Mouse (Mus musculus) small intestine, adult 2 months (tissue): ENCODE measurements around the gene Vmn2r32. TPM values are rescaled to one million over a fixed set of nuclear protein-coding genes. Genes with fewer than 3 reads are reported as not detected.
"Not testable (repeated sequence)": the region's sequence is repeated elsewhere in the genome, so short reads cannot be mapped to it uniquely, and the experiment has no call there.

Source experiments
- H3K27ac ChIP-seq: fragments of 200-500 bp; 2 replicates; pipeline ENCODE4 v1.5.1; 2012; ENCODE audit warnings: low read depth, low read length, control low read depth, inconsistent platforms; ENCODE audit not compliant: insufficient read depth
- H3K27me3 ChIP-seq: fragments of 200-500 bp; 2 replicates; pipeline ENCODE4 v1.6.1; 2012; ENCODE audit warnings: mild to moderate bottlenecking, moderate library complexity, low read length, inconsistent platforms; ENCODE audit not compliant: control insufficient read depth, insufficient read depth
- H3K36me3 ChIP-seq: fragments of 200-500 bp; 2 replicates; pipeline ENCODE4 v1.6.1; 2012; ENCODE audit warnings: mild to moderate bottlenecking, low read length, control low read depth, inconsistent platforms; ENCODE audit not compliant: control insufficient read depth, insufficient read depth
- H3K4me1 ChIP-seq: fragments of 200-500 bp; 2 replicates; pipeline ENCODE4 v1.6.1; 2012; ENCODE audit warnings: low read length, inconsistent platforms, mixed read lengths; ENCODE audit not compliant: control insufficient read depth, insufficient read depth, insufficient read length
- H3K4me3 ChIP-seq: fragments of 200-500 bp; 2 replicates; pipeline ENCODE4 v1.5.1; 2012; ENCODE audit warnings: low read depth, mild to moderate bottlenecking, control low read depth, inconsistent platforms, low read length, moderate library complexity
- WGBS: fragments of 180-500 bp; shearing (Covaris S2); methylation state at CpG from one replicate; pipeline ENCODE4 v1.1.7; 2018; 5-methylcytosine and 5-hydroxymethylcytosine counted together
- polyA plus RNA-seq: library from polyadenylated mRNA; depleted of rRNA; stranded (reverse); fragments of >200 nt; gene quantifications from 2 replicates; pipeline ENCODE4 v1.2.3, GENCODE M21; 2012; rRNA removed

Vmn2r32 gene
- polyA plus RNA-seq: not detected in 2 replicates

- H3K4me1 ChIP-seq, H3K36me3 ChIP-seq, H3K27ac ChIP-seq, H3K4me3 ChIP-seq, H3K27me3 ChIP-seq: not testable (repeated sequence)
- WGBS: 38% methylated on average over 1 of the region's 2 CpGs
These were observed at the start of gene Vmn2r32 for GRCm38 (mm10) chr7:7479918-7480317. Gene Vmn2r32, minus strand, starts transcription at chr7:7480018.

Other genes starting within 250 kb of the Vmn2r32 start
- not detected in 2 replicates for gene Vmn2r29, start 232.7 kb downstream of the Vmn2r32 start, polyA plus RNA-seq
- 0.23 TPM in 1 of 2 replicates, not detected in the other for gene Gm45844, start 201.7 kb downstream of the Vmn2r32 start, polyA plus RNA-seq
- gene Clcn4, start 179.2 kb downstream of the Vmn2r32 start, polyA plus RNA-seq: 9.5 and 14.6 TPM in 2 replicates
- not detected in 2 replicates for gene Vmn2r30, start 142.4 kb downstream of the Vmn2r32 start, polyA plus RNA-seq
- not detected in 2 replicates for gene Gm45783, start 105.4 kb downstream of the Vmn2r32 start, polyA plus RNA-seq
- gene Vmn2r31, start 80.3 kb downstream of the Vmn2r32 start, polyA plus RNA-seq: not detected in 2 replicates
- gene Vmn2r33, start 86.8 kb upstream of the Vmn2r32 start, polyA plus RNA-seq: not detected in 2 replicates
- not detected in 2 replicates for gene Vmn2r34, start 209.5 kb upstream of the Vmn2r32 start, polyA plus RNA-seq